In genomic region chr17:25014841-25015570, GRCm38 (mm10) we compare ENCODE assay signal across 8 mouse cellular contexts. TPM values are rescaled to one million over a fixed set of nuclear protein-coding genes. Genes with fewer than 3 reads are reported as not detected.
DNase-seq lines count a peak whose midpoint lies in the region; ATAC-seq and TF ChIP-seq lines count a peak whose summit lies in the region.

No protein-coding gene starts in this region.

- CTCF ChIA-PET in Patski (lab: Charles Lee) = interaction anchor here (0.9 kb wide), 1 partner anchor 206 kb away, joined by 3 read pairs; no protein-coding TSS in a partner anchor

- H3K4me2 ChIP-seq in liver, embryonic 11.5 days = peak overlapping the region; percentile 68
- H3K4me2 ChIP-seq in neural tube, embryonic 12.5 days (replicated peaks) = peak overlapping the region; percentile 97

- POLR2A ChIA-PET in Patski (lab: Charles Lee) = no interaction called here

- peaks cover 7% of the 10 kb centered on the region for H3K4me1 ChIP-seq in liver, embryonic 11.5 days (replicated peaks; ENCODE audit: control insufficient read depth, insufficient read depth, low read length)
- H3K4me1 ChIP-seq in neural tube, embryonic 12.5 days = peaks cover 17% of the 10 kb centered on the region

- ATAC-seq in Patski = peak; percentile 29
- ATAC-seq in liver, embryonic 11.5 days (replicated peaks; ENCODE audit: low FRiP score) = no peak
- peak; percentile 8; the same call in 1 of the 2 replicates for ATAC-seq in neural tube, embryonic 12.5 days (ENCODE audit: low FRiP score, low read depth)

- no peaks in the 10 kb centered on the region for H3K9me3 ChIP-seq in liver, embryonic 11.5 days (ENCODE audit: control insufficient read depth, low read length)
- no peaks in the 10 kb centered on the region for H3K9me3 ChIP-seq in neural tube, embryonic 12.5 days

- peak overlapping the region; percentile 89 for H3K27ac ChIP-seq in liver, embryonic 11.5 days (ENCODE audit: low read depth, low read length)
- H3K27ac ChIP-seq in neural tube, embryonic 12.5 days = peak overlapping the region; percentile 59

- WGBS in liver, embryonic 11.5 days = under 1% methylated on average over 39 of the region's 39 CpGs
- WGBS in neural tube, embryonic 12.5 days = under 1% methylated on average over 39 of the region's 39 CpGs

- H3K4me3 ChIP-seq in liver, embryonic 11.5 days (ENCODE audit: low read depth, low read length) = peak overlapping the region; percentile 96
- H3K4me3 ChIP-seq in neural tube, embryonic 12.5 days = peak overlapping the region; percentile 100

- H3K9ac ChIP-seq in liver, embryonic 11.5 days (ENCODE audit: low read depth, low read length) = peak overlapping the region; percentile 97
- H3K9ac ChIP-seq in neural tube, embryonic 12.5 days = peak overlapping the region; percentile 88

- in situ Hi-C loops in Patski (cut with MboI; ENCODE audit: low pct_unique_long_range_greater_than_20kb) = loop anchor here (5.0 kb wide), 1 partner anchor 78 kb away; the partner anchor contains the start of gene Mapk8ip3

- H3K27me3 ChIP-seq in Patski = no peaks in the 10 kb centered on the region
- H3K27me3 ChIP-seq in liver, embryonic 11.5 days (replicated peaks; ENCODE audit: control insufficient read depth, insufficient read depth, low read length) = no peaks in the 10 kb centered on the region
- H3K27me3 ChIP-seq in neural tube, embryonic 12.5 days (replicated peaks) = no peaks in the 10 kb centered on the region

- no peak for TF ChIP-seq CTCF in Patski (IDR thresholded peaks at IDR 0.05)

- DNase-seq in 3T3-L1 (ENCODE audit: low read depth, low spot score) (peak; percentile 65), Patski (ENCODE audit: low read depth, low spot score) (no peak)
- peak; percentile 52 for DNase-seq in embryo, embryonic 9.5 days (ENCODE audit: extremely low spot score)
- peak; percentile 22 to 59 for DNase-seq in gastrocnemius, postnatal 4 days (ENCODE audit: low spot score in 2 of 2)
- peak; percentile 57 for DNase-seq in kidney, adult 18-20 months
- DNase-seq in liver, embryonic 11.5 days (ENCODE audit: low spot score) = peak; percentile 58
- DNase-seq in thymus, postnatal 14 days = peak; percentile 47

- H3K36me3 ChIP-seq in liver, embryonic 11.5 days (ENCODE audit: control insufficient read depth, insufficient read depth, low read length) = peaks cover 9% of the 10 kb centered on the region; the same call in 1 of the 2 replicates
- peaks cover 17% of the 10 kb centered on the region for H3K36me3 ChIP-seq in neural tube, embryonic 12.5 days

RNA-seq across cellular contexts. Expression of gene Cramp1l, which starts 0.6 kb away (rescaled TPM):
- 14.6 TPM for polyA plus RNA-seq in Patski (2021)
- total RNA-seq in gastrocnemius, postnatal 4 days (2021) = 10 to 100 TPM; 13.9 to 14.9 TPM
- 9.5 and 11.8 TPM in 2 replicates for polyA plus RNA-seq in liver, embryonic 11.5 days (2014; fragmentation: Nextera tagmentation; extraction: Ambion mirVana)
- 12.0 and 13.1 TPM in 2 replicates for polyA plus RNA-seq in neural tube, embryonic 12.5 days (2016; fragmentation: Nextera tagmentation; extraction: Ambion mirVana)

RNA-seq across cellular contexts. Expression of gene Ift140, which starts 0.9 kb away (rescaled TPM):
- 24.5 TPM for polyA plus RNA-seq in Patski (2021)
- 10 to 100 TPM in 1 of 2 experiments, 1 to 10 TPM in 1; 9.0 to 10.1 TPM for total RNA-seq in gastrocnemius, postnatal 4 days (2021)
- polyA plus RNA-seq in liver, embryonic 11.5 days (2014; fragmentation: Nextera tagmentation; extraction: Ambion mirVana) = 51.6 and 55.3 TPM in 2 replicates
- 23.0 and 29.4 TPM in 2 replicates for polyA plus RNA-seq in neural tube, embryonic 12.5 days (2016; fragmentation: Nextera tagmentation; extraction: Ambion mirVana)

RNA-seq across cellular contexts. Expression of gene Jpt2, which starts 54.5 kb away (rescaled TPM):
- 50.2 TPM for polyA plus RNA-seq in Patski (2021)
- 10 to 100 TPM; 41.7 to 44.3 TPM for total RNA-seq in gastrocnemius, postnatal 4 days (2021)
- 164 and 168 TPM in 2 replicates for polyA plus RNA-seq in liver, embryonic 11.5 days (2014; fragmentation: Nextera tagmentation; extraction: Ambion mirVana)
- 183 TPM in 2 replicates for polyA plus RNA-seq in neural tube, embryonic 12.5 days (2016; fragmentation: Nextera tagmentation; extraction: Ambion mirVana)
